Mouse (Mus musculus) heart, adult 2 months (tissue): ENCODE data around the gene Mtmr3.

Source experiments
- CTCF ChIP-seq: fragments of 200-600 bp; IDR thresholded peaks from 2 replicates; pipeline ENCODE4 v1.8.1; 2022; ENCODE audit warnings: antibody characterized with exemption, mild to moderate bottlenecking, moderate library complexity
- POLR2A ChIP-seq: fragments of 200-500 bp; IDR thresholded peaks from 2 replicates; pipeline ENCODE4 v1.6.1; 2011; ENCODE audit warnings: mild to moderate bottlenecking, low read depth, low read length, control low read depth; ENCODE audit not compliant: insufficient read depth

DNA sequence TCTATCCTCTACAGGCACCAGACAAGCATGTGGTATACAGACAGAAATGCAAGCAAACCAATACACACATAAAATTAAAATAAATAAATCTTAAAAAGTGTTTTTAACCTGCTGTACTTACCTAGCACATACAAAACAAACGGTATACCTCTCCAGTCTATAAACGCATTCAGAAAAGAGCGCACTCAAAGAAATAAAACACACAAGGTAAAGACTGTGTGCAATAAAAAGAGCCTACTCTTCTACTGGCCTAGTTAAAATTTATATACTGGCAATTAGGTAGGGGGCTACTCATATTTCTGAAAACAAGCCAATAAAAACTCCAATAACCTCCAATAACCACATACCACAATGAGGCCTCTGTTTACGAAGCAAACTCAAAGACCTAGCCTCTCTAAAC is 47.1 kb downstream of the Mtmr3 start:
- TF ChIP-seq POLR2A (no peak), CTCF (no peak)
